Mouse (Mus musculus) E14TG2a.4 (cell line): Measurements from ENCODE around the gene Wdsub1.

Source experiments
- H3K27me3 ChIP-seq: 2 replicates; pipeline ENCODE4 v1.6.1; 2014; ENCODE audit warnings: low read length, control low read depth; ENCODE audit not compliant: insufficient read depth
- H3K36me3 ChIP-seq: 2 replicates; pipeline ENCODE4 v1.6.1; 2014; ENCODE audit warnings: low read length, control low read depth; ENCODE audit not compliant: insufficient read depth
- H3K4me1 ChIP-seq: replicated peaks from 2 replicates; pipeline ENCODE4 v1.6.1; 2014; ENCODE audit warnings: low read depth, low read length, control low read depth
- H3K4me3 ChIP-seq: replicated peaks from 2 replicates; pipeline ENCODE4 v1.5.1; 2014; ENCODE audit warnings: mild to moderate bottlenecking, low read length
- H3K9me3 ChIP-seq: 2 replicates; pipeline ENCODE4 v1.6.1; 2014; ENCODE audit warnings: low read length, control low read depth
- CTCF ChIP-seq: conservative IDR thresholded peaks from 2 replicates; pipeline ENCODE4 v1.5.1; 2014; ENCODE audit warnings: low read length
- NANOG ChIP-seq: IDR thresholded peaks from 2 replicates; pipeline ENCODE4 v1.6.1; 2014; ENCODE audit warnings: borderline replicate concordance, low read length, mixed read lengths
- POU5F1 ChIP-seq: IDR thresholded peaks from 2 replicates; pipeline ENCODE4 v1.6.1; 2014; ENCODE audit warnings: low read length, borderline replicate concordance

The Wdsub1 gene

DNA sequence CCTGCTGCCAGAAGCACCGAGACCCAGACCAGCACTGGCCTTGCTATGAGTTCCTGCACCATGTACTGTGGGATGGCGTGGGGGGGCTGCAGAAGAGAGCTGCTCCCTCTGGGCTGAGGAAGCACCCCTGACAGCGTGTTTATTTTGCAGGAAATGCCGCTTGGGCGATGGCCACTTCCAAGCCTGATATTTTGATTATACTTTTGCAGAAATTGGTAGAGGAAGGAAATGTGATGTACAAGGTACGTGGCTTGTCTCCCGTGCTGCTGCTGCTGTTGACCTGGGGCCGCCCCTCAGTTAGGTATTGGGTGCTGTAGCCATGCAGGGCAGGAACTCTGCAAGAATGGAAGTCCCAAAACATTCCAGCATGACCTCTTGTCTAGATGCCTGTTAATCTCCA, 43.6 kb downstream of the Wdsub1 start:
- Histone ChIP-seq H3K9me3 (no peaks in the 10 kb centered on the region), H3K27me3 (no peaks in the 10 kb centered on the region), H3K36me3 (peaks cover 96% of the 10 kb centered on the region), H3K4me3 (no peak overlapping the region), H3K4me1 (peaks cover 43% of the 10 kb centered on the region)
- TF ChIP-seq CTCF (no peak), POU5F1 (no peak)

GRCm38 (mm10) chr2:59831831-59832230, 50.6 kb downstream of the Wdsub1 start:
- H3K27me3 ChIP-seq = no peaks in the 10 kb centered on the region
- TF ChIP-seq NANOG = no peak
- TF ChIP-seq POU5F1 = no peak
- no peak for TF ChIP-seq CTCF
- peaks cover 44% of the 10 kb centered on the region for H3K4me1 ChIP-seq
- 0 out of 2 replicates have a peak, but pooled peaks cover 3% of the 10 kb centered on the region for H3K9me3 ChIP-seq
- H3K4me3 ChIP-seq = no peak overlapping the region
- H3K36me3 ChIP-seq = peaks cover 97% of the 10 kb centered on the region

- Histone ChIP-seq H3K36me3 (peaks cover 97% of the 10 kb centered on the region), H3K4me3 (no peak overlapping the region), H3K9me3 (0 out of 2 replicates have a peak, but pooled peaks cover 3% of the 10 kb centered on the region), H3K27me3 (no peaks in the 10 kb centered on the region), H3K4me1 (peaks cover 44% of the 10 kb centered on the region)
- no peak for TF ChIP-seq NANOG
- TF ChIP-seq CTCF = no peak
- no peak for TF ChIP-seq POU5F1
These were observed 51.5 kb downstream of the Wdsub1 start for GRCm38 (mm10) chr2:59830940-59831339.

DNA sequence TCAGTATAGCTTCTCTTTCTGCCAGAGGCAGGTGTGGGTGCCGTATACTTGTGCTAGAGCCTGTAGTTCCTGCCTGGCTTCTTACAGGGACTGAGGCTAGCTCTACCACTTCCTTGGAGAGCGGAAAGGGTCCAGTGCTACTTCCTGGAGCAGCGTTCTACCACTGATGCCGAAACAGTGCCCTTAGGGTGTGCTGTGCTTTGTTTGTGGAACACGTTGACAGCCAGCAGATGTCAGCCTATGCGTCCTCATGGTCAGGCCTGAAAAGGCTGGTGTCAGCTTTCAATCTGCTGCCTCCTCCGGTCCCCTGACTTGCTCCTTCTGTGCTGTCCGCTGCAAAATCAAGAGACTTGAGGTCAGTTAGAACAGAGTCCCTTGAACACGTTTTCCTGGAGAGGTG, 52.2 kb downstream of the Wdsub1 start:
- H3K27me3 ChIP-seq = no peaks in the 10 kb centered on the region
- H3K4me3 ChIP-seq = no peak overlapping the region
- H3K4me1 ChIP-seq = peaks cover 44% of the 10 kb centered on the region
- H3K36me3 ChIP-seq = peaks cover 97% of the 10 kb centered on the region
- TF ChIP-seq NANOG = no peak
- no peak for TF ChIP-seq POU5F1
- TF ChIP-seq CTCF = no peak
- H3K9me3 ChIP-seq = 0 out of 2 replicates have a peak, but pooled peaks cover 3% of the 10 kb centered on the region

DNA sequence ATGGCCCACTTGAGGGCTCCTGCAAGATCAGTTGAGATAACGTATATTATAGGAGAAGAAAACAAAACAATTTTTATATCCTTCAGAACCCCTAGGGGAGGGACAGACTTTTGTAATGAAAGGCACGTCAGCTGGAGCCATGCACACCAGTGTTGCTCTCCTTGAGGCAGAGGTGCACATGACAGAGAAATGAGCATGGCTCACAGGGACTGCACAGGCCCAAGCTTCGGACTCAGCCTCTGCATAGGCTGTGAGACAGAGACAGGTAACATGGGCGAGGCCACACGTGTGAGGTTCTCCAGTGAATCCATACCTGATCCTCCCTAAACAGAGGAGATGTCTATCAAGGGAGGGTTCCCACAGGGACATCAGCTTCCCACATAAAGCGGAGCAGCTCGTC, 52.7 kb downstream of the Wdsub1 start:
- H3K36me3 ChIP-seq = peaks cover 97% of the 10 kb centered on the region
- no peak overlapping the region for H3K4me3 ChIP-seq
- H3K4me1 ChIP-seq = peaks cover 44% of the 10 kb centered on the region
- no peak for TF ChIP-seq NANOG
- TF ChIP-seq POU5F1 = no peak
- TF ChIP-seq CTCF = no peak
- H3K27me3 ChIP-seq = no peaks in the 10 kb centered on the region
- 0 out of 2 replicates have a peak, but pooled peaks cover 3% of the 10 kb centered on the region for H3K9me3 ChIP-seq

GRCm38 (mm10) chr2:59828777-59829508, 53.4 kb downstream of the Wdsub1 start:
- peaks cover 97% of the 10 kb centered on the region for H3K36me3 ChIP-seq
- 0 out of 2 replicates have a peak, but pooled peaks cover 3% of the 10 kb centered on the region for H3K9me3 ChIP-seq
- no peak overlapping the region for H3K4me3 ChIP-seq
- peaks cover 47% of the 10 kb centered on the region for H3K4me1 ChIP-seq
- no peaks in the 10 kb centered on the region for H3K27me3 ChIP-seq
- TF ChIP-seq NANOG (no peak), CTCF (no peak), POU5F1 (no peak)

GRCm38 (mm10) chr2:59828103-59828655, 54.2 kb downstream of the Wdsub1 start:
- Histone ChIP-seq H3K27me3 (no peaks in the 10 kb centered on the region), H3K4me3 (no peak overlapping the region), H3K4me1 (peaks cover 43% of the 10 kb centered on the region), H3K36me3 (peaks cover 97% of the 10 kb centered on the region), H3K9me3 (0 out of 2 replicates have a peak, but pooled peaks cover 3% of the 10 kb centered on the region)
- TF ChIP-seq NANOG (no peak), CTCF (no peak), POU5F1 (no peak)

GRCm38 (mm10) chr2:59825380-59825779, 57.0 kb downstream of the Wdsub1 start:
- Histone ChIP-seq H3K36me3 (peaks cover 99% of the 10 kb centered on the region), H3K4me1 (peaks cover 26% of the 10 kb centered on the region), H3K4me3 (no peak overlapping the region), H3K27me3 (no peaks in the 10 kb centered on the region), H3K9me3 (no peaks in the 10 kb centered on the region)
- TF ChIP-seq NANOG = no peak
- TF ChIP-seq POU5F1 = no peak
- no peak for TF ChIP-seq CTCF

GRCm38 (mm10) chr2:59824289-59824688, 58.1 kb downstream of the Wdsub1 start:
- TF ChIP-seq CTCF (no peak), NANOG (no peak), POU5F1 (no peak)
- H3K9me3 ChIP-seq = no peaks in the 10 kb centered on the region
- H3K4me3 ChIP-seq = no peak overlapping the region
- peaks cover 16% of the 10 kb centered on the region for H3K4me1 ChIP-seq
- no peaks in the 10 kb centered on the region for H3K27me3 ChIP-seq
- H3K36me3 ChIP-seq = peaks cover 99% of the 10 kb centered on the region
